Mouse (Mus musculus) inflammation-experienced regulatory T-cells, adult 6 months (primary cell): Measurements from ENCODE around the gene Fcamr. TPM values are rescaled to one million over a fixed set of nuclear protein-coding genes. Genes with fewer than 3 reads are reported as not detected.

Experiments used
- ATAC-seq: one replicate; pipeline ENCODE4 v1.8.0; 2017
- polyA plus RNA-seq, 3 experiments: library from polyadenylated mRNA; unstranded; fragments of 100-300 nt; shearing (Covaris generic); gene quantifications; one replicate each; pipeline ENCODE4 v1.2.1; 2017

Fcamr gene
- polyA plus RNA-seq = under 1 TPM in 1 of 3 experiments, not detected in 2; 0.19 TPM

GRCm38 (mm10) chr1:130800602-130801001 is at the start of gene Fcamr:
Gene Fcamr, plus strand, starts transcription at chr1:130800902.
- no peak for ATAC-seq

- no peak for ATAC-seq
These were observed 41.0 kb upstream of the Fcamr start for GRCm38 (mm10) chr1:130759689-130760088.

- no peak for ATAC-seq
These were observed 39.1 kb upstream of the Fcamr start for GRCm38 (mm10) chr1:130761597-130761996.

- ATAC-seq = no peak
These were observed 38.5 kb upstream of the Fcamr start for GRCm38 (mm10) chr1:130762045-130762760.

GRCm38 (mm10) chr1:130764027-130764461 is 36.7 kb upstream of the Fcamr start:
- ATAC-seq = no peak

GRCm38 (mm10) chr1:130767066-130767465 is 33.6 kb upstream of the Fcamr start:
- ATAC-seq = no peak

- no peak for ATAC-seq
These were observed 30.8 kb upstream of the Fcamr start for GRCm38 (mm10) chr1:130769925-130770324.

GRCm38 (mm10) chr1:130770487-130770886 is 30.2 kb upstream of the Fcamr start:
- ATAC-seq = no peak

- ATAC-seq = no peak
These were observed 29.7 kb upstream of the Fcamr start for GRCm38 (mm10) chr1:130770981-130771494.

- no peak for ATAC-seq
These were observed 25.5 kb upstream of the Fcamr start for GRCm38 (mm10) chr1:130775234-130775633.

- ATAC-seq = no peak
These were observed 24.9 kb upstream of the Fcamr start for GRCm38 (mm10) chr1:130775691-130776331.

GRCm38 (mm10) chr1:130776645-130777044 is 24.1 kb upstream of the Fcamr start:
- ATAC-seq = no peak

- no peak for ATAC-seq
These were observed 20.8 kb upstream of the Fcamr start for GRCm38 (mm10) chr1:130779867-130780266.

GRCm38 (mm10) chr1:130784054-130784453 is 16.6 kb upstream of the Fcamr start:
- no peak for ATAC-seq

- no peak for ATAC-seq
These were observed 13.7 kb upstream of the Fcamr start for GRCm38 (mm10) chr1:130787001-130787400.

GRCm38 (mm10) chr1:130789512-130790451 is 10.9 kb upstream of the Fcamr start:
- no peak for ATAC-seq

- no peak for ATAC-seq
These were observed 5.4 kb upstream of the Fcamr start for GRCm38 (mm10) chr1:130795331-130795730.

GRCm38 (mm10) chr1:130796967-130797684 is 3.6 kb upstream of the Fcamr start:
- ATAC-seq = no peak

GRCm38 (mm10) chr1:130798037-130798436 is 2.7 kb upstream of the Fcamr start:
- ATAC-seq = no peak

GRCm38 (mm10) chr1:130798551-130798950 is 2.2 kb upstream of the Fcamr start:
- no peak for ATAC-seq

- ATAC-seq = no peak
These were observed 1.3 kb upstream of the Fcamr start for GRCm38 (mm10) chr1:130799399-130799798.

- no peak for ATAC-seq
These were observed 809 bp downstream of the Fcamr start for GRCm38 (mm10) chr1:130801511-130801910.
